Mouse (Mus musculus) Patski (cell line): ENCODE measurements around the gene Pik3cb. TPM values are rescaled to one million over a fixed set of nuclear protein-coding genes. Genes with fewer than 3 reads are reported as not detected.

ENCODE experiments used
- ATAC-seq: fragments of 100-300 bp; one replicate; pipeline ENCODE4 v1.8.0; 2021
- CTCF ChIA-PET: fragments of 350-600 bp; sonication (Branson Sonifier 250); formaldehyde crosslinking; loops from one replicate; lab custom pipeline; 2022; ENCODE audit warnings: inconsistent platforms; lab: Charles Lee
- POLR2A ChIA-PET: fragments of 350-600 bp; sonication (Branson Sonifier 250); formaldehyde crosslinking; loops from one replicate; lab custom pipeline; 2022; ENCODE audit warnings: antibody characterized with exemption, inconsistent platforms; lab: Charles Lee
- DNase-seq: peaks from one replicate; pipeline ENCODE4 v3.0.0-alpha.2; 2011; ENCODE audit warnings: low read depth, low spot score
- H3K27me3 ChIP-seq: fragments of 371-371 bp; one replicate; pipeline ENCODE4 v1.5.1; 2021
- CTCF ChIP-seq: fragments of 100-300 bp; IDR thresholded peaks from one replicate; pipeline ENCODE4 v1.5.1; 2021
- in situ Hi-C: fragments of 300-500 bp; cut with MboI; formaldehyde crosslinking; loops from 3 replicates; pipeline ENCODE4 v1.11.1; 2018; ENCODE audit warnings: low pct_unique_long_range_greater_than_20kb, mixed read lengths
- polyA plus RNA-seq: library from polyadenylated mRNA; unstranded; gene quantifications from one replicate; pipeline ENCODE4 v1.2.3, GENCODE M21; 2021

The Pik3cb gene
- polyA plus RNA-seq, 1 experiment from 2014 or later: 24.5 TPM

DNA sequence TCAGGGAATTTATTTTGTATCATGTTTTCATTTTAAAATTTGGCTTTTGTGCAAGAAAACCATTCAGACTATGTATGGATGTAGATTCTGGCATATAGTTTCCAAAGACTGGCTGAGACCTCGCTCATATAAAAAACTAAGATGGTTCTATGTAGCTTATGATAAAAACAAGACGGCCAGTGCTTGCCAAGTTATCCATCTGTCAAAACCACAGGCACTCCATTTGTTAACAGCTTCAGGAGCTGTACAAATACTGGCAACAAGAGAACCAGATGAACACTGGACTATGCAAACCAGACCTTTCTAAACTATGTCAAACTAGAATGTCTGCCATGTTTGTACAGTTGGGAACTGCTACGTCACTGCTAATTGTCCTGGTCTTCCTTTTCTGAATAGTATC is 82.7 kb downstream of the Pik3cb start:
- ATAC-seq (no peak), DNase-seq (no peak)
- CTCF ChIA-PET: interaction anchor here (10.7 kb wide), 1 partner anchor 183 kb away, joined by 70 read pairs; the partner anchor contains the start of gene Cep70
- in situ Hi-C loops: no loop called here
- no peak for TF ChIP-seq CTCF
- no peaks in the 10 kb centered on the region for H3K27me3 ChIP-seq
- POLR2A ChIA-PET: no interaction called here

DNA sequence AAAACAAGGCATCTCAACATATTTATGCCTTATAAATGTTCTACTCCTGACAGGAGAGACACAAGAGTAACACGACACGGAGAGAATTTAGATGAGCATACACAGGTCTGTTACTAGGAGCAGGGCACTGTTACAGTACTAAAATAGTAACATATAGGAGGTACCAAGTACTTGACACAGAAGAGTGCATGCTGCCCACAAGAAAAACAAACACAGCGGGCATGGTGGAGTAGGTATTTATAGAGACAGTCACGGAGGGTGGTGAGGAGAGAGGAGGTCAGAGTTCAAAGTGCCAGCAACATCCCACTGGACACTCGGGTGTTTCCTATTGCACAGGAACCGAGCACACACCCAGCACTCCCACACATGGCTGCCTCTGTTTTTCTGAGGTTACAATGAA is 90.7 kb downstream of the Pik3cb start:
- ATAC-seq (no peak), DNase-seq (no peak)
- in situ Hi-C loops: no loop called here
- CTCF ChIA-PET: no interaction called here
- POLR2A ChIA-PET: no interaction called here
- no peak for TF ChIP-seq CTCF
- no peaks in the 10 kb centered on the region for H3K27me3 ChIP-seq

DNA sequence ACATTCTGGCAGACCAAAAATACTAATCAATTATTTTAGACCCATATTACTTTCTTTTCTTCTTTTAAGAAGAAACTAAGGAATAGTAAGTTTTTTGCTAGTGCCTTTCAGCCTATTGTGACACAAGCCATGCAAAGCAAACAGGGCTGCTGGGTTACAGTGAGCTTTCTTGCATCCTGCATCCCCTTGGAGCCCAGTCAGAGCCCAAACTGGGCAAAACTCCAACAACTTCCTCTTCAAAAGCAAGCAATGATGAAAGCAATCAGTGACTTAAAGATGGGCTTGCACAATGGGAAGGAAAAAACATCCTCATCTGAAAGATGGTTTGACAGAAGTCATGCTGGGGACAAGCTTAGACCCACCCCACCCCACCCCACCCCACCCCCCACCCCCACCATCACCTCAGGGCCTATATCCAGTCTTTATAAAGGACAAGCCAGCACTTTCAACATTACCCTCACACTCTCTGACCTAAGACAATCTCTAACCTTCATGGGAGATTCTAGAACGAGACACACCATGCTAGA is 91.6 kb downstream of the Pik3cb start:
- TF ChIP-seq CTCF: no peak
- POLR2A ChIA-PET: no interaction called here
- no peak for ATAC-seq
- in situ Hi-C loops: no loop called here
- CTCF ChIA-PET: interaction anchor here (0.9 kb wide), 1 partner anchor 62 kb away, joined by 3 read pairs; the partner anchor contains the start of gene Faim
- no peak for DNase-seq
- no peaks in the 10 kb centered on the region for H3K27me3 ChIP-seq

DNA sequence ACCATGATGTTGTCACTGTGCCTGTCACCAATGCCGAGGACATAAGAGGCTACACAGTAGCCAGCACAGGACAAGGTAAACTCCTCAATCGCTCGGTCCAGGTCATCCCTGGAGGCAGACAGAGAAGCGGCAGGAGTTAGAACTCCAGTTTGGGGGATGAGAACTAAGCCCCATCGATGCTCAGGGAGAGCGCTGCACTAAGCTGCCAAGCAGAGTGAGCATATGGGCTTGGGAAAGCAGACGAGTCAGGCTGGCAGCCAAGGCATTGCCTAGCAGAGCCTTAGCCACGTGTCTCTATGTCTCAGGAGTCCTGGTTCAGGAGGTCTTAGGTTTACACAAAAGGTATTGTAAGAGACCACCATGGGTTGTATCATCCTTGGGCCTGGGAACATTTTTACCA is 95.7 kb downstream of the Pik3cb start:
- ATAC-seq (no peak), DNase-seq (no peak)
- CTCF ChIA-PET: interaction anchor here (1.2 kb wide), 1 partner anchor 198 kb away, joined by 3 read pairs; no protein-coding TSS in a partner anchor
- H3K27me3 ChIP-seq: no peaks in the 10 kb centered on the region
- in situ Hi-C loops: no loop called here
- no peak for TF ChIP-seq CTCF
- POLR2A ChIA-PET: no interaction called here

DNA sequence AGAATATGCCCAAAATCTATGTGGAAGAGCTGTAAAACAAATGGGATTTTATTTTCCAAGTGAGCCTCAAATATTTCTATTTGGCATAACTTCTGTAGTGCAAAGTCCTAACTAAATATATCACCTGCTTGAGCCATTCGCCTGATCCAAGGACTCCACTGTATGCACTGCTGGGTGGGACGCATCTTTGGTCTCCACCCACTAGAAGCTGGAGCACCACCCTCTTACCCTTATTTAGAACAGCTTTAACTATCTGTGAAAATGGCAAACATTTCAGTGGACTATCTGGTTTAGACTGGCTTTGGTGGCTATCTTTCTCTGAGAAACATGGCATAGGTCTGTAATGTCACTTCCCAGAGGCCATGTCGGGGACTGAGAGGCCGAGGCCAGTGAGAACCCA is 97.8 kb downstream of the Pik3cb start:
- in situ Hi-C loops: no loop called here
- ATAC-seq (no peak), DNase-seq (no peak)
- ChIA-PET POLR2A (no interaction called here), CTCF (no interaction called here)
- no peaks in the 10 kb centered on the region for H3K27me3 ChIP-seq
- no peak for TF ChIP-seq CTCF

DNA sequence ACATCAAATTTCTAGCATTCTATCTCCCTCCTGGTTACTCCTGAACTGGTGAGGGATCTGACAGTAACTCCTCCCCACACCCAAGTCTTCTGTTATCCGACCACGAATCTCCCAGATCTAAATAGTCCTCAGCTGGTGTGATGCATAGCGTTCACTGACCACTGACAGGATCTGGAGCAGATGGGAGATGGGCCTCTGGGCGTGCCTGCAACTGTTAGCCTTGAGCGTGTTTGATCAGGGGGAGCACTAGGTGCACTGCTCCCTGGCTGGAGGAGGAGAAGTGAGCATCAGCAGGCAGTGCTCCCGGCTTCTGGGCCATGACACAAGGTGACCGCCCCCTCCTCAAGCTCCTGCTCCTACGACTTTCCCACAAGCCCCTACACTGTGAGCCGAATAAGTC is 98.4 kb downstream of the Pik3cb start:
- ChIA-PET POLR2A (no interaction called here), CTCF (no interaction called here)
- DNase-seq (no peak), ATAC-seq (no peak)
- TF ChIP-seq CTCF: no peak
- in situ Hi-C loops: no loop called here
- no peaks in the 10 kb centered on the region for H3K27me3 ChIP-seq

DNA sequence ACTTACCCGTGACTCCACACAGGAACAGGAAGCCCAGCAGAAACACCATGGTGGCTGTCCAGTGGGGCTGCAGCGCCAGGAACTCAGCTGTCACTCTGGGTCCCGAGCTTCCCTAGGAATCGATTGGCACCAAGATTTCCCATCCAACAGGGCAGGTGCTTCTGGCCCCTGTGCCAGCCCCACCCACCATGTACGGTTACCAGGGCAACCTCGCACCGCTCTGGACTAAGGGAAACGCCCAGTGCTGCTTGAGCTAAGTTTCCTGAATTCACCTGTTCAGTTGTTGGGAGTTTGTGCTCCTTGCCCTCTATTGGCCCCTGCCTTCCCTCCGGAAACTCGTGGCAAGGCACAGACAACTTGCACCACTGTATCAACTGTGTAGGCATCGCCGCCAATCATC is 104.8 kb downstream of the Pik3cb start, which contains the start of gene Gm1123:
Gm1123 (minus strand) TSS at position 141 of the 400 bp plus-strand sequence.
- ATAC-seq (no peak), DNase-seq (no peak)
- H3K27me3 ChIP-seq: no peaks in the 10 kb centered on the region
- ChIA-PET POLR2A (no interaction called here), CTCF (no interaction called here)
- TF ChIP-seq CTCF: no peak
- in situ Hi-C loops: no loop called here

DNA sequence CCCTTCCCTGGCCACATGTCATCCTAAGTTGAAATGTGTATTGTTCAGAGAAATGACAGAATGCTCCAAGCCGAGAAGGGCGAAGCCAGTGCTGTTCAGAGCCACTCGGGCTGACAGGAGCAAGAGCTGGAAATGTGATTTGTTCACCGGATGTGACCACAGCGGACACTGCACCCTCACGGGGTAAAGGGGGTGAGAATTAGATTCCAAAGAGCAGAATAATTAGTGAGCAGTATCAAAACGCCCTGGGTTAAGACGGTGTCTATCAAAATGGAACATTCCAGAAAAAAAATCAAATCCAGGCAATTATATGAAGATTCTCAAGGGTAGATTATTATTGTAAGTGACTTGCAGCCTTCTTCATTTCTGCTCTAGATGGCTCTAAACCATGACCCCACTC is 106.3 kb downstream of the Pik3cb start:
- in situ Hi-C loops: no loop called here
- H3K27me3 ChIP-seq: no peaks in the 10 kb centered on the region
- TF ChIP-seq CTCF: no peak
- ChIA-PET POLR2A (no interaction called here), CTCF (no interaction called here)
- DNase-seq: no peak
- no peak for ATAC-seq

DNA sequence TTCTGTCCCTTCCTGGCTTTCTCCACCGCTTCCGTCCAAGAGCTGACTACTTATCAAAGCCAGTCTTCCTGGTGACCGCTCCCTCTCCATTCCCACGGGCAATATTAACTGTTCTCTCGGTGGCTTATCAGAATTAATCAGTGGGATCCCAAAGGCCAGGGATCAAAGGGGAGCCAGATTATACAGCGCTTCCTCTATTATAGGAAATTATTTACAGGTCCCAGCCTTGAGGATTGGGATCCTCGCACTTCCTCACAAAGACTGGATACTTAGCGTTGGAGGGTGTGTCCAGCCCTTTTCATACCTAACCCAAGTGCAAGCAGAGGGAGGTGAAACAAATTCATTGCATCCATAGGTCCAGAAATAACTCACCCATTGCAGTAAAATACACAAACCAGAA is 108.4 kb downstream of the Pik3cb start:
- no peaks in the 10 kb centered on the region for H3K27me3 ChIP-seq
- in situ Hi-C loops: no loop called here
- DNase-seq (no peak), ATAC-seq (no peak)
- TF ChIP-seq CTCF: no peak
- POLR2A ChIA-PET: no interaction called here
- CTCF ChIA-PET: no interaction called here

DNA sequence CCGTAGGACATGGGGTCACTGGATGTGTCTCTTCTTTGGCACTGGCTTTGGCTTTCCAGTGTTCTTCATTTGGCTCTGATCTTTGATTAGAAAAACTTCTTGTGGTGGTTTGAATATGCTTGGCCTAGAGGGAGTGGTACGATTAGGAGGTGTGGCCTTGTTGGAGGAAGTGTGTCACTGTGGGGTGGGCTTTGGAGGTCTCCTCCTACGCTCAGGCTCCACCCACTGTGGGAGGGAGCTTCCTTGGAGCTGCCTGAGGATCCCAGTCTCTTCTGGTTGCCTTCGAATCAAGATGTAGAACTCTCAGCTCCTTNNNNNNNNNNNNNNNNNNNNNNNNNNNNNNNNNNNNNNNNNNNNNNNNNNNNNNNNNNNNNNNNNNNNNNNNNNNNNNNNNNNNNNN is 118.7 kb downstream of the Pik3cb start:
- no peak for DNase-seq
- no peaks in the 10 kb centered on the region for H3K27me3 ChIP-seq
- in situ Hi-C loops: no loop called here
- no peak for TF ChIP-seq CTCF
- ChIA-PET POLR2A (no interaction called here), CTCF (no interaction called here)
- no peak for ATAC-seq

DNA sequence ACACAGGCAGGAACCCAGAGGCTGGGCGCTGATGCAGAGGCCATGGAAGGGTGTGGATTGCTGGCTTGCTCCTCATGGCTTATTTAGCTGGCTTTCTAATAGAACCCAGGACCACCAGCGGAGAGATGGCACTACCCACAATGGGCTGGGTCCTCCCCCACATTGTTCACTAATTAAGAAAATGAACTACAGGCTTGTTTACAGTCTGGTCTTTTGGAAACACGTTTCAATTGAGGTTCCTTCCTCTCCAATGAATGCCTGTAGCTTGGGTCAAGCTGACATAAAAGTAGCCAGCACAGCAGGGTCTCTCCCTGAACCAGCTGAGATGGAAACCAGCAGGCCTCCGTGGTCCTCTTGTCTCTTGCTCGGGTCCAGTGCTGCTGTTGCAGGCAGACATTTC is 119.3 kb downstream of the Pik3cb start:
- no peak for TF ChIP-seq CTCF
- ChIA-PET CTCF (no interaction called here), POLR2A (no interaction called here)
- DNase-seq (no peak), ATAC-seq (no peak)
- in situ Hi-C loops: no loop called here
- H3K27me3 ChIP-seq: no peaks in the 10 kb centered on the region

DNA sequence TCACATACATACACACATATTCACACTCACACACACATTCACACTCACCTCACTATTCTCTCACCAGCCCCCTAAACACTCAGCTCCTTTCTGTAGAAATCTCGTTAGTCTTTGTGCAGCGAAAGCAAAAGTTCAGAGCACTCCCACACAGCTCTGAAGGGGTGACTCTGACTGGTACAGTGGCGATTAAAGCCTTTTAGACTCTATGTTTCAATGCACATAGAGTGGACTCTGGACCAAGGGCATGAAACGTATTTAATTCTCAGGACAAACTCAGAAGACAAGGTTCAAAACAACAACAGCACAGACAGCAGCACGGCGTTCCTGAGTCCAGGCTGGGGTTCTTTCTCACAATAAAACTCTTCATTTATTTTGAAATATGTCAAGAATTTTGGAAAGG is 122.7 kb downstream of the Pik3cb start:
- ChIA-PET POLR2A (no interaction called here), CTCF (no interaction called here)
- no peak for TF ChIP-seq CTCF
- ATAC-seq (no peak), DNase-seq (no peak)
- in situ Hi-C loops: no loop called here
- no peaks in the 10 kb centered on the region for H3K27me3 ChIP-seq
